Mouse (Mus musculus) liver, embryonic 14.5 days (tissue): ENCODE data around the gene Pnmal1.
A peak's percentile ranks its signal among the peaks of the same experiment; 100 is the strongest.

Experiments
- CTCF ChIP-seq: IDR thresholded peaks from 2 replicates; pipeline ENCODE4 v1.5.1; 2016; ENCODE audit warnings: antibody characterized with exemption, low read depth, control low read depth
- EP300 ChIP-seq: IDR thresholded peaks from 2 replicates; pipeline ENCODE4 v1.6.1; 2016; ENCODE audit warnings: antibody characterized with exemption, low read depth

- TF ChIP-seq CTCF: peak; percentile 94
- no peak for TF ChIP-seq EP300
These were observed 43.1 kb downstream of the Pnmal1 start for GRCm38 (mm10) chr7:17002375-17003195.
